Mouse (Mus musculus): Measurements from ENCODE around the gene Chsy1.

- TF ChIP-seq CTCF (IDR thresholded peaks at IDR 0.05; ENCODE audit: borderline replicate concordance, insufficient read depth, low read depth, low read length) (no peak), POLR2A (IDR thresholded peaks at IDR 0.05; ENCODE audit: borderline replicate concordance, insufficient read depth, low read length) (no peak)
Measured at GRCm38 (mm10) chr7:66113561-66113960, 4.2 kb downstream of the Chsy1 start.
